Comparison of ENCODE assay signal across 8 mouse cellular contexts in the genomic region with DNA sequence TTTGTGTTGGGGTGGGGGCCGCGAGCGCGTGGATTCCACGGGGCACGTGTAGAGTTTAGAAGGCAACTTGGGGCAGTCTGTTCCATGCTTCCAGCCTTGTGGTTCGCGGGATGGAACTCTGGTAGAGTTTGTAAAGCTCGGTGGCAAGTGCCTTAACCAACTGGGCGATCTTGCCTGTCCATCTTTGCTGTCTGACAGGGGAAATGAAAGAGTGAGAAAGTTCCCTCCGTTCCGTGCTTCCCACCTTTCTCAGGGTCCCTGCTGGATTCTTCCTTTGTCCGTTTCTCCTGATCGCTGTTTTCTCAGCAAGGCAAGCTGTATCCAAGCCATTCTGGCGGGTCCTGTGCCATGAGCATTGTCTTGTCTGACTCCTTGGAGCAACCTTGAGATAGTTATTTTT. TPM values are rescaled to one million over a fixed set of nuclear protein-coding genes. Genes with fewer than 3 reads are reported as not detected.
DNase-seq lines count a peak whose midpoint lies in the region; ATAC-seq and TF ChIP-seq lines count a peak whose summit lies in the region.

No protein-coding gene starts in this region.

- H3K79me2 ChIP-seq in liver, adult 2 months (ENCODE audit: control insufficient read depth, insufficient read depth, low read length), result peaks cover 6% of the 10 kb centered on the region; the same call in 1 of the 2 replicates
- peaks cover 34% of the 10 kb centered on the region for H3K79me2 ChIP-seq in myocyte (ENCODE audit: control insufficient read depth, insufficient read depth)

- TF ChIP-seq POLR2A in liver, adult 2 months (IDR thresholded peaks at IDR 0.05; ENCODE audit: extremely low read depth, insufficient read depth, low read length), result no peak
- TF ChIP-seq POLR2A in myocyte (IDR thresholded peaks at IDR 0.05; ENCODE audit: insufficient read length, low read depth), result no peak

- H3K4me1 ChIP-seq in liver, adult 2 months (ENCODE audit: control insufficient read depth, insufficient read depth, low read length), result peaks cover 4% of the 10 kb centered on the region

- H3ac ChIP-seq in myocyte (ENCODE audit: control insufficient read depth, insufficient read length), result peak overlapping the region; percentile 41

- peak overlapping the region; percentile 68 for H3K4me2 ChIP-seq in myocyte (ENCODE audit: low read depth)

- no peaks in the 10 kb centered on the region for H3K36me3 ChIP-seq in liver, adult 2 months (ENCODE audit: control insufficient read depth, insufficient read depth, low read length)
- H3K36me3 ChIP-seq in myocyte (ENCODE audit: control insufficient read depth, insufficient read depth), result no peaks in the 10 kb centered on the region

- H3K27me3 ChIP-seq in liver, adult 2 months (ENCODE audit: control insufficient read depth, insufficient read depth, low read length), result no peaks in the 10 kb centered on the region
- H3K27me3 ChIP-seq in myocyte (ENCODE audit: control insufficient read depth, insufficient read depth, insufficient read length), result no peaks in the 10 kb centered on the region

- WGBS in liver, adult 2 months, result 6% methylated on average over 15 of the region's 15 CpGs

- no peak for TF ChIP-seq CTCF in liver, adult 2 months (IDR thresholded peaks at IDR 0.05; ENCODE audit: low read depth, low read length)

- H3K9ac ChIP-seq in liver, adult 2 months (ENCODE audit: low read depth, low read length), result peak overlapping the region; percentile 96

- H3K27ac ChIP-seq in liver, adult 2 months (replicated peaks; ENCODE audit: insufficient read depth, low read depth, low read length), result no peak overlapping the region

- H3K4me3 ChIP-seq in liver, adult 2 months (ENCODE audit: insufficient read depth, low read depth, low read length), result peak overlapping the region; percentile 96
- H3K4me3 ChIP-seq in myocyte, result peak overlapping the region; percentile 45

- peak; percentile 10 for ATAC-seq in inflammation-experienced regulatory T-cells, adult 6 months

- peak; percentile 19 for DNase-seq in liver, adult 2 months (ENCODE audit: extremely low read depth, low read depth, low spot score)
- DNase-seq in liver, result no peak
- peak; percentile 34 for DNase-seq in embryo, embryonic 11 days
- no peak for DNase-seq in cerebellum, adult 11-12 months
- DNase-seq in layer of hippocampus, postnatal 25 days (ENCODE audit: extremely low spot score in 1 of 2, low spot score in 1 of 2), result no peak
- DNase-seq in spleen, postnatal 10 days (ENCODE audit: low spot score in 2 of 2), result no peak

TF ChIP-seq in myocyte, 11 proteins besides CTCF, POLR2A, EP300 and RAD21:
- no peak for TF ChIP-seq POLR2AphosphoS2 (IDR thresholded peaks at IDR 0.05; ENCODE audit: insufficient read length, low read depth)
- TF ChIP-seq TCF3 (IDR thresholded peaks at IDR 0.05; ENCODE audit: insufficient read length, low read depth), result no peak
- TF ChIP-seq TCF12 (IDR thresholded peaks at IDR 0.05; ENCODE audit: insufficient read depth, poor library complexity, severe bottlenecking), result no peak
- no peak for TF ChIP-seq REST (IDR thresholded peaks at IDR 0.05; ENCODE audit: insufficient read depth, insufficient read length)
- no peak for TF ChIP-seq CEBPB (IDR thresholded peaks at IDR 0.05; ENCODE audit: insufficient read depth, poor library complexity, severe bottlenecking)
- TF ChIP-seq E2F4 (IDR thresholded peaks at IDR 0.05; ENCODE audit: insufficient read depth), result no peak
- TF ChIP-seq MAX (IDR thresholded peaks at IDR 0.05; ENCODE audit: low read depth), result no peak
- TF ChIP-seq MYOD1 (IDR thresholded peaks at IDR 0.05; ENCODE audit: control insufficient read depth in 1 of 3, insufficient read length in 2 of 3, low read depth in 2 of 3), result no peak
- no peak for TF ChIP-seq USF1 (IDR thresholded peaks at IDR 0.05; ENCODE audit: low read depth)
- TF ChIP-seq SRF (IDR thresholded peaks at IDR 0.05; ENCODE audit: control insufficient read depth, insufficient read length, low read depth), result no peak
- no peak for TF ChIP-seq MYOG (IDR thresholded peaks at IDR 0.05; ENCODE audit: control insufficient read depth in 1 of 3, insufficient read depth in 1 of 3, insufficient read length in 2 of 3, low read depth in 2 of 3)

RNA-seq across cellular contexts. Expression of a gene that starts 0.7 kb away (rescaled TPM):
- total RNA-seq in liver, adult 2 months (2014; rRNA removed), result 8.8 and 11.5 TPM in 2 replicates
- 10.8 and 10.9 TPM in 2 replicates for polyA plus RNA-seq in liver, adult 2 months (2012; rRNA removed)
- polyA plus RNA-seq in inflammation-experienced regulatory T-cells, adult 6 months (2017; shearing (Covaris generic)), result 1 to 10 TPM; 3.0 to 5.1 (median 5.0) TPM
- polyA plus RNA-seq in myocyte (2012; fragmentation: generic; extraction: Trizol), result 16.2 TPM
- total RNA-seq in layer of hippocampus, postnatal 25 days (2021), result 10 to 100 TPM; 29.7 TPM

RNA-seq across cellular contexts. Expression of a gene that starts 10.8 kb away (rescaled TPM):
- total RNA-seq in liver, adult 2 months (2014; rRNA removed), result 0.09 TPM in 1 of 2 replicates, not detected in the other
- 0.02 and 0.09 TPM in 2 replicates for polyA plus RNA-seq in liver, adult 2 months (2012; rRNA removed)
- polyA plus RNA-seq in inflammation-experienced regulatory T-cells, adult 6 months (2017; shearing (Covaris generic)), result 1 to 10 TPM in 1 of 3 experiments, under 1 TPM in 1, not detected in 1; 0.36 to 1.1 TPM
- 0.44 TPM for polyA plus RNA-seq in myocyte (2012; fragmentation: generic; extraction: Trizol)
- under 1 TPM; 0.85 to 0.91 TPM for total RNA-seq in layer of hippocampus, postnatal 25 days (2021)

Comparison
In these comparisons a context has a peak if more than half of its experiments do, and no peak if none do; other contexts are left out.
1. DNase-seq: peak in liver, adult 2 months (single experiment) and embryo, embryonic 11 days (single experiment); none in liver (single experiment), cerebellum, adult 11-12 months (single experiment), layer of hippocampus, postnatal 25 days (0 of 2) and spleen, postnatal 10 days (0 of 2).